Mouse (Mus musculus) left cerebral cortex, postnatal 14 days (tissue): ENCODE results near the gene Gm10188. TPM values are rescaled to one million over a fixed set of nuclear protein-coding genes. Genes with fewer than 3 reads are reported as not detected.

Experiments used
- DNase-seq, 2 experiments: peaks; one replicate each; pipeline ENCODE4 v3.0.0; 2021 to 2022; ENCODE audit warnings: low spot score in 2 of 2, mixed read lengths in 1 of 2
- intact Hi-C: fragments of 180-260 bp; cut with DNase I; formaldehyde crosslinking; loops from one replicate; pipeline ENCODE4 v1.15.1; 2025
- long read RNA-seq, 2 experiments: library from polyadenylated mRNA; stranded (forward); transcript quantifications; one replicate each; pipeline ENCODE4 v2.0.0; 2021
- total RNA-seq, 2 experiments: library from RNA; stranded (reverse); gene quantifications; 2 replicates each; pipeline ENCODE4 v1.2.3; 2021

Gm10188 gene
- not detected for total RNA-seq
- long read RNA-seq, experiment 1: 0 reads
- long read RNA-seq, experiment 2: 0 reads

GRCm38 (mm10) chr1:132229667-132230066 is at the start of gene Gm10188:
Gene Gm10188, minus strand, starts transcription at chr1:132229767.
- no peak for DNase-seq
- intact Hi-C loops: no loop called here

- no peak for DNase-seq
Measured at GRCm38 (mm10) chr1:132277124-132277523, 47.6 kb upstream of the Gm10188 start.

GRCm38 (mm10) chr1:132276694-132277093 is 47.1 kb upstream of the Gm10188 start:
- no peak for DNase-seq
- intact Hi-C loops: no loop called here

More at GRCm38 (mm10) chr1:132277124-132277523, 47.6 kb upstream of the Gm10188 start:
- intact Hi-C loops: no loop called here

- no peak for DNase-seq
- intact Hi-C loops: no loop called here
Measured at GRCm38 (mm10) chr1:132271237-132271636, 41.7 kb upstream of the Gm10188 start.

GRCm38 (mm10) chr1:132268418-132269060 is 39.0 kb upstream of the Gm10188 start:
- intact Hi-C loops: no loop called here
- peak in 1 of 2 experiments; percentile 43 for DNase-seq

- intact Hi-C loops: no loop called here
- peak; percentile 37 to 52 for DNase-seq
Measured at GRCm38 (mm10) chr1:132267959-132268358, 38.4 kb upstream of the Gm10188 start.

- intact Hi-C loops: no loop called here
- no peak for DNase-seq
Measured at GRCm38 (mm10) chr1:132266791-132267557, 37.4 kb upstream of the Gm10188 start.

GRCm38 (mm10) chr1:132265936-132266335 is 36.4 kb upstream of the Gm10188 start:
- intact Hi-C loops: no loop called here
- no peak for DNase-seq

- intact Hi-C loops: no loop called here
- no peak for DNase-seq
Measured at GRCm38 (mm10) chr1:132265211-132265859, 35.8 kb upstream of the Gm10188 start.

- intact Hi-C loops: no loop called here
- no peak for DNase-seq
Measured at GRCm38 (mm10) chr1:132264577-132264976, 35.0 kb upstream of the Gm10188 start.

GRCm38 (mm10) chr1:132263618-132264017 is 34.1 kb upstream of the Gm10188 start:
- intact Hi-C loops: no loop called here
- no peak for DNase-seq

- peak in 1 of 2 experiments; percentile 30 for DNase-seq
- intact Hi-C loops: no loop called here
Measured at GRCm38 (mm10) chr1:132261058-132261457, 31.5 kb upstream of the Gm10188 start.

GRCm38 (mm10) chr1:132260331-132260730 is 30.8 kb upstream of the Gm10188 start:
- intact Hi-C loops: no loop called here
- DNase-seq: no peak

- intact Hi-C loops: no loop called here
- DNase-seq: no peak
Measured at GRCm38 (mm10) chr1:132254467-132254866, 24.9 kb upstream of the Gm10188 start.

GRCm38 (mm10) chr1:132246641-132247040 is 17.1 kb upstream of the Gm10188 start:
- DNase-seq: no peak
- intact Hi-C loops: no loop called here

GRCm38 (mm10) chr1:132246137-132246536 is 16.6 kb upstream of the Gm10188 start:
- intact Hi-C loops: no loop called here
- DNase-seq: peak in 1 of 2 experiments; percentile 40

GRCm38 (mm10) chr1:132245010-132245409 is 15.4 kb upstream of the Gm10188 start:
- intact Hi-C loops: no loop called here
- DNase-seq: no peak

- intact Hi-C loops: loop anchor here (1.0 to 2.0 kb wide), 2 partner anchors 81 to 116 kb away; no protein-coding TSS in a partner anchor
Measured at GRCm38 (mm10) chr1:132237585-132238159, 8.1 kb upstream of the Gm10188 start.

GRCm38 (mm10) chr1:132234757-132235273 is 5.2 kb upstream of the Gm10188 start:
- no peak for DNase-seq
- intact Hi-C loops: no loop called here

More at GRCm38 (mm10) chr1:132237585-132238159, 8.1 kb upstream of the Gm10188 start:
- DNase-seq: peak; percentile 38 to 69
